Mouse (Mus musculus): Measurements from ENCODE around the gene Ankrd11.
"Not testable (repeated sequence)": the region's sequence is repeated elsewhere in the genome, so short reads cannot be mapped to it uniquely, and the experiment has no call there.

Gene Ankrd11

DNA sequence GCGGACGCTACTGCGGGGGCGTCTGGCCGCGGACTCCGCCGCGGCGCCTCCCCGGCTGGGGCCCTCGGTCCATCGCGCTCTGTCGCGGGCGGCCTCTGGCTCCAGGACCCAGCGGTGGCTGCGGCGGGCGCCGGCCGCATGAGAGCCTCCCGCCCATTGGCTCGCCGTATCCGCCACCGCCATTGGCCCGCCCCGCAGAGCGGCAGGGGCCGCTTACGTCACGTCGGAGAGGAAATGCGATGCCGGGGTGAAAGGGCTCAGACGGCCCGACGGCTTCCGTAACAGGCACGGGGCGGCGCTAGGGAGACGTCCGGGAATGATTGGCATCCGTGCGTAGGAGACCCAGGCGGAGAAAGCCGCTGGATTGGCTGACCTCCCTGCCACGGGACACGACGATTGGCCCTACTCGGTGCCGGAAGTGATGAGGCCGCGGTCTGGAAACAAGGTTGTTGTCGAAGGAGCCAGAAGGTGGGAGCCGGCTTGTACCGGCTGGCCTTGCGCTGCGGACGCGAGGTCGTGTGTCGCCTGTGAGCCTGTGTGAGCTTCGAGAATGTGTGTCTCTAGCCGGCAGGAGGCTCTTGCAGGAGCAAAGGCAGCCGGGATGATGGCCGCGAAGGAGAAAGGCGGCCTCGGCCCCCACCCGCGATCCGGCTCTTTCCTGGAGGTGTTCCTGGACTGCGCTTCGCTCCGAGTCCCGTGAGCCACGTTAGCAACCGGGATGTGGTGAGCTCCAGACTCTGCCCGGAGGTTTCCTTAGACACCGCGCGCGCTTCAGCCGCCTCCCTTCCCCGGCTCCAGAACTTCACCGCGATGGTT is at the start of gene Ankrd11:
TSS of gene Ankrd11 (minus strand) at position 120 of the 816 bp plus-strand sequence.
- peak; percentile 99 for DNase-seq (ENCODE audit: low read depth, low spot score)

- no peak for DNase-seq (ENCODE audit: low read depth, low spot score)
These were observed 45.2 kb upstream of the Ankrd11 start for GRCm38 (mm10) chr8:123087289-123087688.

DNA sequence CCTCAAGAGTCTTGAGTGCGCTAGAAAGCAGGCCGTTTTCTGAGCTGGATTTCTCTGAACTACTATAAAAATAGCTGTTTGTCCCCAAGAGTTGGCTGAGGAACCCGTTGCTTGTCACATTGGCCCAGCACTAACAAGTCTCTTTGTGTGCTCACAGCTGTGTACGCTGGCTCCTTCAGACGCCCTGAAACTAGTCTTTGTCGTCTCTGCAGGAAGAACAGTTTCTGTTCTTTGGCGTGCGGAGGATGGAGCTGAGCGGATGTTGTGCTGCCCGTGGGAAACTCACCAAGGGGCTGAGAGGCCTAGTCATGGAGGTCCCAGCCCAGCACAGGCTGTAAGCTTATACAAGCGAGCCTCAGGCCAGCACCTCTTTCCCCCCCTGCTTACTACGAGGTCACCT is 41.5 kb upstream of the Ankrd11 start:
- peak; percentile 61 for DNase-seq (ENCODE audit: low read depth, low spot score)

- DNase-seq (ENCODE audit: low read depth, low spot score): no peak
These were observed 40.9 kb upstream of the Ankrd11 start for GRCm38 (mm10) chr8:123082993-123083392.

- no peak for DNase-seq (ENCODE audit: low read depth, low spot score)
These were observed 35.1 kb upstream of the Ankrd11 start for GRCm38 (mm10) chr8:123077213-123077612.

- DNase-seq (ENCODE audit: low read depth, low spot score): no peak
These were observed 29.1 kb upstream of the Ankrd11 start for GRCm38 (mm10) chr8:123071176-123071575.

DNA sequence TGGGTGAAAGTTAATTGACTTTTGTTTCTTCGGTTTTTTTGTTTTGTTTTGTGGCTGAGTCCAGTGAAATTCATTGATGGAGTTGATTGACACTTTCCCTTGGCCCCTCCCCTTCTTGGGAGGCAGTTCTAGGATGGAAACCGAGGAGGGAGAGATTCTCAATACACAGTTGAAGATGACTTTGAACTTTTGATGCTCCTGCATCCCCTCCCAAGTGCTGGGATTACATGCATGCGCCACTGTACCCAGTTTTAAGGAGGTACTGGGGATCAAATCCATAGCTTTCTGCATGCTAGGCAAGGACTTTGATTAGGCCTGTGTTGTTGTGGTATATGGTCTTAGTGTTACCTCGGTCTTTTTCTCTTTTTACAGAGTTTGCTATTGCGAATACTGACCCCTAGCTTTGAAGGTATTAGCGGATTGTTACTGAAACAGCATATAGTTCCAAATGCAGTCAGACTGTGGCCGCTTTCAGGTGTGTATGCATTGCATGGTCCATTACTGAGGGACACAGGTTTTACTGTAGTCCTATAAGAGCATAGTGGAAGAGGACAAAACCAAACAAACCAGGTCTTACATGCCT is 24.1 kb upstream of the Ankrd11 start:
- DNase-seq (ENCODE audit: low read depth, low spot score): no peak

- peak; percentile 95 for DNase-seq (ENCODE audit: low read depth, low spot score)
These were observed 23.4 kb upstream of the Ankrd11 start for GRCm38 (mm10) chr8:123065214-123066100.

DNA sequence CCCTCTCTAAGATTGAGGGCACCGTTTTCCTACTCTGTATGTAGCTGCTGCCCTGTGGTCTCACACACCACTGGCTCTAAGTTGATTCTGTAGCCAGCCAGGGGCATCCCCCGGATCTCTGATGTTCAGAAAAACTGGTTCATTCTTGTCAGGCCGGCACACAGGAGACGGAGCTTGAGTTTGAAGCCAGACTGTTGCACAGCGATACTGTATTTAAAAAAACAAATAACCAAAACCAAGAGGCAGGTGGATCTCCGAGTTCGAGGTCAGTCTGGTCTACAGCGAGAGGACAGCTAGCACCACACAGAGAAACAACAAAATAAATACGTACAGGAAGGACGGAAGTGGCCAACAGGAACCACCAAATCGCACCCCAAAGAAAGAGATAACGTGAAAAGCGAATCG is 22.7 kb upstream of the Ankrd11 start:
- no peak for DNase-seq (ENCODE audit: low read depth, low spot score)

- no peak for DNase-seq (ENCODE audit: low read depth, low spot score)
These were observed 22.0 kb upstream of the Ankrd11 start for GRCm38 (mm10) chr8:123064072-123064471.

DNA sequence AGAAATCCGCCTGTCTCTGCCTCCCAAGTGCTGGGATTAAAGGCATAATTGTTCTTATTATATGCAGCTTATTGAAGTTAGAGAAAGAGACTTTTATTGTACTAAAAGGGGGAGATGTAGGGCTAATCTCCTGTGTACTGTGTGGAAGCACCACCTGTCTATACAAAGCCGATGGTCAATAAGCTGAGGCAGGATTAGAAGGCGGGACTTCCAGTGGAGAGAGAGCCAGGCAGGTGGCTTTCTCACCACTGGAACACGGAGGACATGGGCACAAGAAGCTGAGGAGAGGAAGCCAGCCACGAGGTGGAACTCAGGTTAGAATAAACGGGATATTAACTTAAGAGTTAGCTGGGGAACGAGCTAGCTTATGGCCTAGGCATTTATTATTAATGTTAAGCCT is 20.6 kb upstream of the Ankrd11 start, which contains the start of gene Spg7:
TSS of gene Spg7 (plus strand) at position 222 of the 400 bp plus-strand sequence.
- DNase-seq (ENCODE audit: low read depth, low spot score): no peak

DNA sequence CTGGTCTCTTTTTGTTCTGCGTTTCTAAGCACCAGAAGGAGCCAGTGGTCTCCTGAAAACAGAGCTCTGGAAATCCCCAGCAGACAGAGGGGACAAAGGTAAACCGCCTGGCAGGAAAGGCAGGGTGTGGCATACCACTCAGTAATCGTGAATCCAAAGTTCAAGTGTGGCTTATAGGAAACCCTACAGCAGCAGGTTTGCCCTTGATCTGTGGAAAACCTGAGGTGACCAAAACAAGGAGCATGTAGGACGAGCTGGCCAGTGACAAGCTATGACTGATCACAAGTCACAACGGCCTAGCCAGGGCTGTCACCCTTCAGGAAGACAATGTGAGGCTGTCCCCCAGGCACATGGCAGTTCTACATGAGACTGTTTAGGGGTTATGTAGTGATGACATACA is 9.4 kb upstream of the Ankrd11 start:
- DNase-seq (ENCODE audit: low read depth, low spot score): no peak

GRCm38 (mm10) chr8:123048402-123048801 is 6.3 kb upstream of the Ankrd11 start:
- DNase-seq (ENCODE audit: low read depth, low spot score): no peak

GRCm38 (mm10) chr8:123047827-123048226 is 5.8 kb upstream of the Ankrd11 start:
- no peak for DNase-seq (ENCODE audit: low read depth, low spot score)

DNA sequence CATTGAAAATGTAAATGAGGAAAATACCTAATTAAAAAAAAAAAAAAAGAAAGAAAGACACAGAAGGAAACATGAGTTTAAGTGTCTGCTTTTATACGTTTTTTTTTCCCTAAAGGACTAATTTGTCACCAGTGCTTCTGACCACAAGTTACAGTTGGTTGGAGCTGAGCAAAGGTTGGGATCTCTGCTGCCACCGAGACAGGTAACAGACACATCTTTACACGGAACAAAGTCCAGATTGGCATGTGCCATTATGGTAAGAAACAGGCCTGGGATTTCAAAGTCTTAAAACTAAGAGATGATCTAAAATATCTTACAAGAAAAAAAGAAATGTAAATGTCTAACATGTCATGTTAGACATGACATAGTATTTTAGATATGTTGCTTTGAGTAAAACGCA is 4.6 kb upstream of the Ankrd11 start:
- no peak for DNase-seq (ENCODE audit: low read depth, low spot score)

- DNase-seq (ENCODE audit: low read depth, low spot score): not testable (repeated sequence)
These were observed 2.8 kb upstream of the Ankrd11 start for GRCm38 (mm10) chr8:123044743-123045425.

- DNase-seq (ENCODE audit: low read depth, low spot score): no peak
These were observed 1.9 kb upstream of the Ankrd11 start for GRCm38 (mm10) chr8:123043941-123044340.

- no peak for DNase-seq (ENCODE audit: low read depth, low spot score)
These were observed 1.0 kb upstream of the Ankrd11 start for GRCm38 (mm10) chr8:123042974-123043625.

DNA sequence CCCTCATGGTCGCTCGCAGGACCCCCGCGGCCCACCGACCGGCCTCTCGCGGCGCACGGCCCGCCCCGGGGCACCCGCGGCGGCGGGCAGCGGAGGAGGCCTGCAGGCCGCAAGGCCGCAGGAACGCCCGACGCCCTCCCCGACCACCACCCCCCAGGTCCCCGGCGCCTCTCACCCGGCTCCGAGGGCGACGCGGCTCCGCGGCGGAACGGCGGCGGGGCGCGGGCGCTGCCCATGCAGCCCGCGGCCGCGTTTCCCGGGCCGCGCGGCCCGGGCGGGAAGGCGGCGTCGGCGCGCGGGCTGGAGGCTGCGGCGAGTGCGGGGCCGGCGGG is 337 bp downstream of the Ankrd11 start:
- DNase-seq (ENCODE audit: low read depth, low spot score): no peak

- peak; percentile 36 for DNase-seq (ENCODE audit: low read depth, low spot score)
These were observed 886 bp downstream of the Ankrd11 start for GRCm38 (mm10) chr8:123041008-123041773.

Measured in telencephalon, adult 2 months (tissue).